Mouse (Mus musculus): ENCODE measurements around the gene Dhtkd1. TPM values are rescaled to one million over a fixed set of nuclear protein-coding genes. Genes with fewer than 3 reads are reported as not detected.

Gene Dhtkd1
- total RNA-seq, 1 experiment from 2014 or later, result 0.35 TPM

GRCm38 (mm10) chr2:5936550-5936949 is 6.0 kb downstream of the Dhtkd1 start:
- no peak for ATAC-seq (ENCODE audit: extremely low read depth, insufficient number of reproducible peaks, low FRiP score, poor library complexity, severe bottlenecking)

- ATAC-seq (ENCODE audit: extremely low read depth, insufficient number of reproducible peaks, low FRiP score, poor library complexity, severe bottlenecking), result no peak
Measured at GRCm38 (mm10) chr2:5936068-5936467, 6.5 kb downstream of the Dhtkd1 start.

GRCm38 (mm10) chr2:5934936-5935335 is 7.7 kb downstream of the Dhtkd1 start:
- no peak for ATAC-seq (ENCODE audit: extremely low read depth, insufficient number of reproducible peaks, low FRiP score, poor library complexity, severe bottlenecking)

GRCm38 (mm10) chr2:5931938-5932337 is 10.7 kb downstream of the Dhtkd1 start:
- ATAC-seq (ENCODE audit: extremely low read depth, insufficient number of reproducible peaks, low FRiP score, poor library complexity, severe bottlenecking), result no peak

- ATAC-seq (ENCODE audit: extremely low read depth, insufficient number of reproducible peaks, low FRiP score, poor library complexity, severe bottlenecking), result peak; percentile 77
Measured at GRCm38 (mm10) chr2:5930291-5931054, 12.1 kb downstream of the Dhtkd1 start.

GRCm38 (mm10) chr2:5929793-5930192 is 12.8 kb downstream of the Dhtkd1 start:
- ATAC-seq (ENCODE audit: extremely low read depth, insufficient number of reproducible peaks, low FRiP score, poor library complexity, severe bottlenecking), result no peak

- no peak for ATAC-seq (ENCODE audit: extremely low read depth, insufficient number of reproducible peaks, low FRiP score, poor library complexity, severe bottlenecking)
Measured at GRCm38 (mm10) chr2:5927481-5927880, 15.1 kb downstream of the Dhtkd1 start.

- no peak for ATAC-seq (ENCODE audit: extremely low read depth, insufficient number of reproducible peaks, low FRiP score, poor library complexity, severe bottlenecking)
Measured at GRCm38 (mm10) chr2:5923786-5924185, 18.8 kb downstream of the Dhtkd1 start.

- ATAC-seq (ENCODE audit: extremely low read depth, insufficient number of reproducible peaks, low FRiP score, poor library complexity, severe bottlenecking), result no peak
Measured at GRCm38 (mm10) chr2:5922823-5923222, 19.8 kb downstream of the Dhtkd1 start.

GRCm38 (mm10) chr2:5911282-5911965 is 31.2 kb downstream of the Dhtkd1 start:
- no peak for ATAC-seq (ENCODE audit: extremely low read depth, insufficient number of reproducible peaks, low FRiP score, poor library complexity, severe bottlenecking)

- ATAC-seq (ENCODE audit: extremely low read depth, insufficient number of reproducible peaks, low FRiP score, poor library complexity, severe bottlenecking), result peak; percentile 85
Measured at GRCm38 (mm10) chr2:5906625-5907024, 36.0 kb downstream of the Dhtkd1 start.

GRCm38 (mm10) chr2:5906092-5906491 is 36.5 kb downstream of the Dhtkd1 start:
- no peak for ATAC-seq (ENCODE audit: extremely low read depth, insufficient number of reproducible peaks, low FRiP score, poor library complexity, severe bottlenecking)

GRCm38 (mm10) chr2:5900145-5900544 is 42.4 kb downstream of the Dhtkd1 start:
- peak; percentile 59; the same call in 1 of the 2 replicates for ATAC-seq (ENCODE audit: extremely low read depth, insufficient number of reproducible peaks, low FRiP score, poor library complexity, severe bottlenecking)

- peak; percentile 98 for ATAC-seq (ENCODE audit: extremely low read depth, insufficient number of reproducible peaks, low FRiP score, poor library complexity, severe bottlenecking)
Measured at GRCm38 (mm10) chr2:5894843-5895570, 47.6 kb downstream of the Dhtkd1 start, which contains the start of gene Sec61a2. Sec61a2 (minus strand) TSS chr2:5895432.

- ATAC-seq (ENCODE audit: extremely low read depth, insufficient number of reproducible peaks, low FRiP score, poor library complexity, severe bottlenecking), result no peak
Measured at GRCm38 (mm10) chr2:5894296-5894695, 48.3 kb downstream of the Dhtkd1 start.

GRCm38 (mm10) chr2:5889412-5889811 is 53.2 kb downstream of the Dhtkd1 start:
- no peak for ATAC-seq (ENCODE audit: extremely low read depth, insufficient number of reproducible peaks, low FRiP score, poor library complexity, severe bottlenecking)

GRCm38 (mm10) chr2:5888865-5889264 is 53.7 kb downstream of the Dhtkd1 start:
- no peak for ATAC-seq (ENCODE audit: extremely low read depth, insufficient number of reproducible peaks, low FRiP score, poor library complexity, severe bottlenecking)

- ATAC-seq (ENCODE audit: extremely low read depth, insufficient number of reproducible peaks, low FRiP score, poor library complexity, severe bottlenecking), result no peak
Measured at GRCm38 (mm10) chr2:5877446-5877845, 65.1 kb downstream of the Dhtkd1 start.

- no peak for ATAC-seq (ENCODE audit: extremely low read depth, insufficient number of reproducible peaks, low FRiP score, poor library complexity, severe bottlenecking)
Measured at GRCm38 (mm10) chr2:5869746-5870145, 72.8 kb downstream of the Dhtkd1 start.

- no peak for ATAC-seq (ENCODE audit: extremely low read depth, insufficient number of reproducible peaks, low FRiP score, poor library complexity, severe bottlenecking)
Measured at GRCm38 (mm10) chr2:5867681-5868080, 74.9 kb downstream of the Dhtkd1 start.

Data from neutrophil, adult 5-6 weeks (primary cell).